Mouse (Mus musculus) neural tube, embryonic 13.5 days (tissue): ENCODE results near the gene Mgll. TPM values are rescaled to one million over a fixed set of nuclear protein-coding genes. Genes with fewer than 3 reads are reported as not detected.

ENCODE experiments used
- ATAC-seq: fragments of 200-750 bp; cut with Nextera tagmentation; 2 replicates; pipeline ENCODE4 v1.8.0; 2017; ENCODE audit warnings: low read depth, mild to moderate bottlenecking, moderate TSS enrichment, moderate library complexity
- H3K27ac ChIP-seq: fragments of 300-500 bp; sonication (generic); replicated peaks from 2 replicates; pipeline ENCODE4 v1.5.1; 2015; ENCODE audit warnings: moderate library complexity, mild to moderate bottlenecking, inconsistent platforms
- H3K27me3 ChIP-seq: fragments of 300-500 bp; sonication (generic); 2 replicates; pipeline ENCODE4 v1.6.1; 2015; ENCODE audit warnings: mild to moderate bottlenecking, inconsistent platforms
- H3K36me3 ChIP-seq: fragments of 300-500 bp; sonication (generic); 2 replicates; pipeline ENCODE4 v1.6.1; 2015; ENCODE audit warnings: mild to moderate bottlenecking, inconsistent platforms
- H3K4me1 ChIP-seq: fragments of 300-500 bp; sonication (generic); replicated peaks from 2 replicates; pipeline ENCODE4 v1.6.1; 2015; ENCODE audit warnings: inconsistent platforms
- H3K4me2 ChIP-seq: fragments of 300-500 bp; sonication (generic); 2 replicates; pipeline ENCODE4 v1.6.1; 2015; ENCODE audit warnings: inconsistent platforms, mild to moderate bottlenecking, moderate library complexity
- H3K4me3 ChIP-seq: fragments of 300-500 bp; sonication (generic); 2 replicates; pipeline ENCODE4 v1.5.1; 2015; ENCODE audit warnings: mild to moderate bottlenecking, inconsistent platforms
- H3K9ac ChIP-seq: fragments of 300-500 bp; sonication (generic); 2 replicates; pipeline ENCODE4 v1.6.1; 2015; ENCODE audit warnings: moderate library complexity, mild to moderate bottlenecking, inconsistent platforms
- H3K9me3 ChIP-seq: fragments of 300-500 bp; sonication (generic); 2 replicates; pipeline ENCODE4 v1.6.1; 2016; ENCODE audit warnings: inconsistent platforms
- WGBS: fragments of 180-500 bp; shearing (Covaris S2); methylation state at CpG from one replicate; pipeline ENCODE4 v1.1.7; 2015; 5-methylcytosine and 5-hydroxymethylcytosine counted together
- polyA plus RNA-seq: library from polyadenylated mRNA; unstranded; fragments of >200 nt; fragmentation: Nextera tagmentation; extraction: Ambion mirVana; gene quantifications from 2 replicates; pipeline ENCODE4 v1.2.1, GENCODE M21; 2015

Mgll gene
- polyA plus RNA-seq, 1 experiment from 2014 or later, result 32.0 TPM

DNA sequence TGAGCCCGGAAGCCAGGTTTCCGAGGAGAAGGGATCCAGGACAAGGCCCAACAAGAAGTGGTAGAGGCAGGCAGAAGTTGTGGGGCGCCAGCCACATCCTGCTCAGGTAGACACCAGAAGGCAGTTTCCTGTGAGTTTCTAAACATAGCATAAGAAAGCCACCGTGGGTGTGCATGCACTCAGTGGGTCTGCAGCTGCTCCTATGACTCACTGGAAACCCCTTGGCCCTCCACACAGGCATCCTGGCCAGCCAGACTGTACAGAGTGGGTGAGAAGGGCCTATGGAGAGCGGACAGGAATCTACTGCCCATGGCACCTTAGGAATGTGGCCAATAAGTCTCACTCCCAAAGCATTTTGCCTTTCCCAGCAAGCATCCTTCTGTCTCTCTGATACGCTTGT lies 45.5 kb downstream of the Mgll start:
- WGBS, result 87% methylated on average over 6 of the region's 6 CpGs

DNA sequence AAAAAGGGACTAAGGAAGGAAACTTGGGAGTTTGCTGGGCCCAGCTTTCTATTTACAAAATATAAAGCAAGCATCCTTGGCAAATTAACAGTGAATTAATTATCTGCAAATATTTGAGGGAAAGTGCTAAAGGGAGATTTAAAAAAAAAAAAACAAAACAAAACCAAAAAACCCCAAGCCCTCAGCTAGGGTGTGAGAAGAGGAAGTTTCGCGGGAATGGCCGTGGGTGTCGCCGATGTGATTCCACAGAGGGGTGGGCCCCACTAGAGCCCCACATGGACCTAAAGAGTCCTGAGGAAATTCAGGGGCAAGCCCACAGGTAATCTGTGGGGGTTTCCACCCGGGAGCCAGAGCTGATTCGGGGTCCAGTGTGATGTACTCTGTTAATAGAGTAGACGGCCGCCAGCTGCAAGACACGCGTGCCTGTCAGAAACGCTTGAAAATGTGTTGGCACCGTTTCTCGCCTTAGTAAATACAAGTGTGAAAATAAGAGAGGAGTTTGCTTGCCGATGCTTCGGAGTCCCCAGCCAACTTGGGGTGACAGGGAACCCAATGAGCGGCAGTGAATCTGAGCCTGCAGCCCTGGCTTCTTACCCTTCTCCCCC lies 46.2 kb downstream of the Mgll start:
- WGBS, result 88% methylated on average over 17 of the region's 17 CpGs
- no peak for ATAC-seq
- Histone ChIP-seq H3K4me1 (0 out of 2 replicates have a peak, but pooled peaks cover 14% of the 10 kb centered on the region), H3K27ac (no peak overlapping the region), H3K27me3 (no peaks in the 10 kb centered on the region), H3K9ac (no peak overlapping the region), H3K4me2 (no peak overlapping the region), H3K36me3 (no peaks in the 10 kb centered on the region), H3K4me3 (no peak overlapping the region), H3K9me3 (no peaks in the 10 kb centered on the region)

More for the DNA sequence above, 45.5 kb downstream of the Mgll start:
- ATAC-seq, result no peak
- 0 out of 2 replicates have a peak, but pooled peaks cover 14% of the 10 kb centered on the region for H3K4me1 ChIP-seq
- no peaks in the 10 kb centered on the region for H3K9me3 ChIP-seq
- H3K27me3 ChIP-seq, result no peaks in the 10 kb centered on the region
- H3K27ac ChIP-seq, result no peak overlapping the region
- H3K4me2 ChIP-seq, result no peak overlapping the region
- no peak overlapping the region for H3K4me3 ChIP-seq
- H3K36me3 ChIP-seq, result no peaks in the 10 kb centered on the region
- H3K9ac ChIP-seq, result no peak overlapping the region

DNA sequence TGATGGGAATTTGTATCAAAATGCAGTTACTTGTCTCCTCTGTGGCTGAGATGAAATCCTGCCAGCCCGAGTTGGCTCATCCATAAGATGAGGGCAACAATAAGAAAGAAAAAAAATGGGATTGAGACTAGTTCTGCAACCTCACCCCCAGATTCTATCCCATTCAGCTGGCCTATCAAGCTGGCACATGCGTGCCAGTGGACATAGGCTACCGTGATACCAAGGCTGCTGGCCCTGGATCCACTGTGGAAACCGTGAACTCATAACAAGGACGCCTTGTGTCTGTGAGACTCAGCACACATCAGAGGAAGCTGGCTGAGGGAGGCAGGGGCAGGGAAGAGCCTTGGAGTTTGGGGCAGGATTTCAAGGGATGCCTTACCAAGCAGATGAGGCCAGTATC lies 46.8 kb downstream of the Mgll start:
- H3K27ac ChIP-seq, result no peak overlapping the region
- no peaks in the 10 kb centered on the region for H3K27me3 ChIP-seq
- H3K4me1 ChIP-seq, result peaks cover 14% of the 10 kb centered on the region
- H3K9ac ChIP-seq, result no peak overlapping the region
- no peaks in the 10 kb centered on the region for H3K36me3 ChIP-seq
- no peak overlapping the region for H3K4me2 ChIP-seq
- WGBS, result 89% methylated on average over 5 of the region's 5 CpGs
- ATAC-seq, result no peak
- no peak overlapping the region for H3K4me3 ChIP-seq
- no peaks in the 10 kb centered on the region for H3K9me3 ChIP-seq

DNA sequence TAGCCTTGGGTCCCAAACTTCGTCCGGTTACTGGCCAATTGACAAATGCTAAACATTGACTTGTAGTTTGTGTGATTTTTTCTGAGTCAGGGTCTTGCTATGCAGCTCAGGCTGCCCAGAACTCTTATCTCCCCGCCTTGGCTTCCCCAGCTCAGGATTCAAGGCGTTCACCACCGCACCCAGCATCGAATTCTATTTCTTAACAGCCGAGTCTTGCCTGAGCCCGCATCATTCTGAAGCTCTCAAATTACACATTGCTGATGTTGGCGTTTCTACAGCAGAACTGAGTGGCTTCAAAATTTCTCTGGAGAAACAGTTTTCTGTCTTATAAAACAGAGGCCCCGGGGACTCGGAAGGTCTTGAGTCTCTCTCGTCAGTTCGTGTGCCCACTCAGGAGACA lies 47.8 kb downstream of the Mgll start:
- Histone ChIP-seq H3K27me3 (no peaks in the 10 kb centered on the region), H3K9ac (no peak overlapping the region), H3K9me3 (no peaks in the 10 kb centered on the region), H3K27ac (no peak overlapping the region), H3K4me3 (no peak overlapping the region), H3K4me1 (peaks cover 18% of the 10 kb centered on the region), H3K36me3 (no peaks in the 10 kb centered on the region), H3K4me2 (no peak overlapping the region)
- 82% methylated on average over 13 of the region's 13 CpGs for WGBS
- no peak for ATAC-seq

DNA sequence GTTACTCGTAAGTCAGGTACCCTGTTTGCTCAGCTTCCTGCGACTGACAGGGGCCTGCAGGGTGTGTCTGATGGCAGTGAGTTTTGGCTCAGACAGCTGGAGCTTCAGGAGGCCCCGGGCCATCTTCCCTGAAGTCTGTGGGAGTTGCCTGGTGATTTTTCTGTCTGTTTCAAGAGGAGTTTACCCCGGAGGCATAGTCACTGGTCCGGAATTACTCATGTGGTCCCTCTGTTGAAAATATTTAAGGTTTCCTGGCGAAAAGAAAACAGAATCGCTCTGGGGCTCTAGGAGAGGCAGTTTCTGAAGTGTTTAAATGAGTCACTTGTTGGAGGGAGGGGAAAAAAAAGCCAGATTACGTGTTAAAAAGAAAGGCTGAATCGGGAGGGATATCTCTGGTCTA lies 49.8 kb downstream of the Mgll start:
- WGBS, result 75% methylated on average over 9 of the region's 9 CpGs
- no peaks in the 10 kb centered on the region for H3K36me3 ChIP-seq
- ATAC-seq, result no peak
- H3K9ac ChIP-seq, result no peak overlapping the region
- no peak overlapping the region for H3K27ac ChIP-seq
- H3K9me3 ChIP-seq, result no peaks in the 10 kb centered on the region
- no peak overlapping the region for H3K4me3 ChIP-seq
- H3K4me1 ChIP-seq, result peaks cover 32% of the 10 kb centered on the region
- H3K27me3 ChIP-seq, result no peaks in the 10 kb centered on the region
- no peak overlapping the region for H3K4me2 ChIP-seq

DNA sequence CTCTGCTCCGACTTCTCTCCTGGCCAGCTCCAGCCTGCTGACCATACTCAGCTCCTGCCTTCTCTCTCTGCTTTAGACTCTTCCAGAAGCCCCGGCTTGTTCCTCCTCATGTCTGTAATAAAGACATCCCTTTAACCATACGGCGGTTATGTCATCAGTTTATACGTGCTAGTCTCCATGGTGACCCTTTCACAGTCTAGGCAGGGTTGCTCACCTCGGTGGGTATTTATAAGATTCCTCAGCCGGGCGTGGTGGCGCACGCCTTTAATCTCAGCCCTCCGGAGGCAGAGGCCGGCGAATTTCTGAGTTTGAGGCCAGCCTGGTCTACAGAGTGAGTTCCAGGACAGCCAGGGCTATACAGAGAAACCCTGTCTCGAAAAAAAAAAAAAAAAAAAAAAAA lies 51.1 kb downstream of the Mgll start:
- no peak for ATAC-seq
- Histone ChIP-seq H3K36me3 (no peaks in the 10 kb centered on the region), H3K9me3 (no peaks in the 10 kb centered on the region), H3K27me3 (no peaks in the 10 kb centered on the region), H3K4me3 (no peak overlapping the region), H3K4me1 (peaks cover 32% of the 10 kb centered on the region), H3K9ac (no peak overlapping the region), H3K27ac (no peak overlapping the region), H3K4me2 (no peak overlapping the region)
- 73% methylated on average over 14 of the region's 14 CpGs for WGBS

DNA sequence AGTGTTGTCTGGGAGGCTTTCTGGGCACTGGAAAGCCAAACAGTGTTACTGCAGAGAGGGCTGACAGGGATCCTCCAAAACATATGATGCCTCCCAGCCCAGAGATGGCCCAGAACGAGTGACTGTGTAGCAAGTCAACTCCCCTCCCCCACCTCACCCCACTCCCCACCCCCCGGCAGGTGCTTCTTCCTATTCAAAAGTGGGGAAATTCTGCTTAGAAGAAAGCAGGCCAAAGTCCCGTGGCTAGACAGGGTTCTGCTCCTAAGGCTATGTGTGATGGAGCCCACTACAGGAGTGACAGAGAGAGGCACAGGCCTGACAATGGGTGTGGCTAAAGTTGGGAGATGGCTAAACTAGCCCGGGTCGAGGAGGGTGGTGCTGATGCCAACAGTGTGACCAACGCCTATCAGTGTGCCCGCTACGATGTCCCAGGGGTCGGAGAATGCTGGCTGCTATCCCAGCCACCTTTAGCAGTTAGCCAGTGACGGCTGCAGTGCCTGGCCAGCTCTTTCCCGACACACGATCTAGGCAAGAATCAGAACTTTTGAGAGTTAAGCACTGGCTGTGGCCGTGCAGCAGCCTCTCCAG lies 52.2 kb downstream of the Mgll start:
- no peak for ATAC-seq
- 63% methylated on average over 13 of the region's 13 CpGs for WGBS
- no peak overlapping the region for H3K4me3 ChIP-seq

DNA sequence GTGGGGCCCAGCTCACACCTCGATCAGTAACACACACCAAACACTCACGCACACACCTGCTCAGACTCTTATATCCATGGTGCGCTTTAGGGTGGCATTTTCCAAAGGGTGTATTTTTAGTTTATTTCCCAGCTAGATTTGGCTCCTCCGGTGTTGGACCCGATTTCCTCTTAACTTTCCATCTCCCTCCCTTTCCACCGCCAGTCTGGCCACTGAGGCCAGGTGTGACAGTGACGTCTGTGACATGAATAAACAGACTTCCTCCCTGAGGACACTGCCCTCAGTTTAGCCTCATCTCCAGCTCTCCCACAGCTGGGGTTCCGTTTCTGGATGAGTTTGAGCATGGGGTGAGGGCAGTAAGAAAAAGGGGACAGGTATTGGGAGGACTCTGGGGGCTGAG lies 52.8 kb downstream of the Mgll start:
- Histone ChIP-seq H3K4me3 (no peak overlapping the region), H3K4me1 (peaks cover 32% of the 10 kb centered on the region), H3K27me3 (no peaks in the 10 kb centered on the region), H3K36me3 (no peaks in the 10 kb centered on the region), H3K9me3 (no peaks in the 10 kb centered on the region), H3K4me2 (no peak overlapping the region), H3K9ac (no peak overlapping the region), H3K27ac (no peak overlapping the region)
- WGBS, result 69% methylated on average over 8 of the region's 8 CpGs
- no peak for ATAC-seq

More for the DNA sequence above, 52.2 kb downstream of the Mgll start:
- Histone ChIP-seq H3K27ac (no peak overlapping the region), H3K4me1 (peaks cover 32% of the 10 kb centered on the region), H3K27me3 (no peaks in the 10 kb centered on the region), H3K9me3 (no peaks in the 10 kb centered on the region), H3K4me2 (no peak overlapping the region), H3K36me3 (no peaks in the 10 kb centered on the region), H3K9ac (no peak overlapping the region)

DNA sequence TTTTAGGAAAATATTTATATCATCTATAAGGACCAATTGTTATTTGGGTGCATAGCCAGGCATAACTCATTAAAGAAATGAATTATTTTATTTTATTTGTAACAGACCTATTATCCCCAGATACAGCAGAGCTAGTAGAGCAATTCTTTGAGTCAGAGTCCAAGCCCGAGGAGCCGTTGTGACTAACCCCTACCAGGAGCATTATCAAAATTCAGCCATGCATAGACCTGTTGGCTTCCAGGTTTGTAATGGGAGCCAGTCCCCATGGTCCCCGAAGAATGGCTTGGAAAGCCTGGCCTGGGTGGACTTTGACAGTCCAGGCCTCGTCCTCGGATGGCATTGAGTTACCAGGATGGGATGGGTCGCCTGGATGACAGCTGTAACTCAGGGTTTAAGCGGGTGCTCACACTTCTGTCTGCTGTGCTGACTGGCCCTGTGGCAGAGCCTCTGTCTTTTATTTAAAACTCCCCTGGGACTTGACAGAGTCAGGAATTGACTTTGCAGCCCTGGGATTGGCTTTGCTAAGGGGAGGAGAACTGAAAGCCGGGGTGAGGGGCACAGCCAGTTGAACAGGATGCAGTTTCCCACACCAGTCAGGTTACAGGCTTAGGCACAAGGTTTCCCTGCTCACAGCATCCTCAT lies 54.0 kb downstream of the Mgll start:
- no peak for ATAC-seq
- WGBS, result 29% methylated on average over 8 of the region's 8 CpGs
- Histone ChIP-seq H3K4me2 (no peak overlapping the region), H3K4me1 (peaks cover 32% of the 10 kb centered on the region), H3K9me3 (no peaks in the 10 kb centered on the region), H3K4me3 (no peak overlapping the region), H3K27ac (no peak overlapping the region), H3K36me3 (no peaks in the 10 kb centered on the region), H3K9ac (no peak overlapping the region), H3K27me3 (no peaks in the 10 kb centered on the region)

DNA sequence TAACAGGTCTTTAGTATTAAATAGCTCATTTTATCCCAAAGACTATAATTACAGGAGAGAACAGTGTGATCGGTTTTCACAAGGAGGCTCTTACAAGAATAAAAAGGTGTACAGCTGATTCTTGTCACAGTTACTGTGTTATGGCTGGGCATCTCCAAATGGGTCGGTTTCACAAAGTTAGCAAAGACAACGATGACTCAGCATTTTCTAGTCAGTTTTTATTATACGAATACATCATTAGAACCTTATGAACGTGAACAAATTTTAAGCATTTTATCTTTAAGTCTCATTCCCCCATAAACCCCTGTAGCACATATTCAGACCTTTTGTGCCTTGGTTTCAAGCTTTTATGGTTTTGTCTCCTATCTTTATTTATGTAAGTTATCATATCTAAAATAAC lies 55.5 kb downstream of the Mgll start:
- no peak for ATAC-seq
- WGBS, result 85% methylated on average over 5 of the region's 5 CpGs
- H3K27me3 ChIP-seq, result no peaks in the 10 kb centered on the region

DNA sequence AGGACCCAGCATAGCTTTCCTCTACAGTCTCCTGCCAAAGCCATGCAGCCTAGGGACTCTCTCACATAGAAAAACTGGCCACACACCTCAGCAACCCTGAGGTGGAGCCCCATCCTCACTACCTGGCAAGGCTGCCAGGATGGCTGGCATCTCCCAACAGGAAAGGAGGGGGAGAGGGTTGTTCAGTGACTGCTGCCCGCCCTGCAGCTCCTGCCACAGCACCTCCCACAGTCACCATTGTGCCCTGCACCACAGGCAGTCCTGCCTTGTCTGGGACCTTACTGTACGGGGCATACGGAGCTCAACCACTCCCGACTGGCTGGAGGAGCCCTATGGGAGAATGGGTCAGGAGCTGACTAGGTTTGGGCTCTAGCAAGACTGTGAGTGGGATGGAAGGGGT lies 57.7 kb downstream of the Mgll start:
- no peaks in the 10 kb centered on the region for H3K9me3 ChIP-seq
- peaks cover 43% of the 10 kb centered on the region for H3K4me1 ChIP-seq
- H3K4me2 ChIP-seq, result no peak overlapping the region
- no peaks in the 10 kb centered on the region; the same call in 1 of the 2 replicates for H3K27me3 ChIP-seq
- ATAC-seq, result no peak
- no peak overlapping the region for H3K27ac ChIP-seq
- no peaks in the 10 kb centered on the region for H3K36me3 ChIP-seq
- 40% methylated on average over 4 of the region's 4 CpGs for WGBS
- no peak overlapping the region for H3K9ac ChIP-seq
- no peak overlapping the region for H3K4me3 ChIP-seq

More for the DNA sequence above, 55.5 kb downstream of the Mgll start:
- no peak overlapping the region for H3K27ac ChIP-seq
- no peaks in the 10 kb centered on the region for H3K36me3 ChIP-seq
- H3K4me3 ChIP-seq, result no peak overlapping the region
- H3K9me3 ChIP-seq, result no peaks in the 10 kb centered on the region
- H3K4me2 ChIP-seq, result no peak overlapping the region
- H3K4me1 ChIP-seq, result peaks cover 37% of the 10 kb centered on the region
- H3K9ac ChIP-seq, result no peak overlapping the region

DNA sequence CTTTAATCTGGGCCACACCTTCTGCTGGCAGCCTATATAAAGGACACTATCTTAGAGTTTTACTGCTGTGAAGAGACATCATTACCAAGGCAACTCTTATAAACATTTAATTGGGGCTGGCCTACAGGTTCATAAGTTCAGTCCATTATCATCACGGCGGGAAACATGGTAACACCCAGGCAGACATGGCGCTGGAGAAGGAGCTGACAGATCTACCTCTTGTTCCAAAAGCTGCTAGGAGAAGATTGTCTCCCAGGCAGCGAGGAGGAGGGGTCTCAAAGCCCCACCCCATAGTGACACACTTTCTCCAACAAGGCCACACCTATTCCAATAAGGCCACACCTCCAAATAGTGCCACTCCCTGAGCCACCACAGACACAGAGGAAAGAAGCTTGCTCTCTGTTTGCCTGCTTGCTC lies 58.8 kb downstream of the Mgll start:
- Histone ChIP-seq H3K27ac (no peak overlapping the region), H3K27me3 (no peaks in the 10 kb centered on the region; the same call in 1 of the 2 replicates), H3K4me1 (peaks cover 43% of the 10 kb centered on the region), H3K9ac (no peak overlapping the region), H3K4me2 (no peak overlapping the region), H3K4me3 (no peak overlapping the region), H3K9me3 (no peaks in the 10 kb centered on the region), H3K36me3 (no peaks in the 10 kb centered on the region)
- 46% methylated on average over 4 of the region's 4 CpGs for WGBS
- ATAC-seq, result no peak
